Mouse (Mus musculus): ENCODE measurements around the gene Flt3.

- TF ChIP-seq CTCF (IDR thresholded peaks at IDR 0.05; ENCODE audit: borderline replicate concordance, insufficient read depth, low read length) (no peak), POLR2A (IDR thresholded peaks at IDR 0.05; ENCODE audit: low read depth, low read length) (no peak)
These were observed 45.3 kb downstream of the Flt3 start for GRCm38 (mm10) chr5:147354985-147355384.

All from embryonic fibroblast, embryonic 13.5 days (primary cell).